Mouse (Mus musculus) cerebral cortex, adult 2 months (tissue): Measurements from ENCODE around the gene Ap5s1.

Experiments used
- WGBS: fragments of 180-500 bp; shearing (Covaris S2); methylation state at CpG from one replicate; pipeline ENCODE4 v1.1.7; 2018; 5-methylcytosine and 5-hydroxymethylcytosine counted together

The Ap5s1 gene

DNA sequence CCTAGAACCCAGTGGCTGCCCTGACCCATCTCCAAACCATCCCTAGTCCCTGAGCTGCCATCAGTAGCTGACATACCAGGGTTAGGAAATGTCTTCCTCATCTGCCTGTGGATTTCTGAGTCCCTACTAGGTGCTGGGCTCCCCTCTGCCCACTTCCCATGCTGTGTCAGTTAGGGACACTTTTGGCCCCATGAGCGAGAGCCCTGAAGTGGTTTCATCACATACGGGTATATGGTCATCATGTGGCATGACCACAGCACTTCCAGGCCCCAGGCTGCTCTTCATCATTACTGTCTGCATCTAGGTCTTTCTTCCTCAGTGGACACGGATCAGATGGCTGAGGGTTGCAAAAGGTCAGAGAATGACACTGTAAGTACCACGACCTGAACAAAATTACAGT is at the start of gene Ap5s1:
TSS of gene Ap5s1 (plus strand) at position 301 of the 400 bp plus-strand sequence.
- WGBS, result 87% methylated on average over 4 of the region's 4 CpGs

DNA sequence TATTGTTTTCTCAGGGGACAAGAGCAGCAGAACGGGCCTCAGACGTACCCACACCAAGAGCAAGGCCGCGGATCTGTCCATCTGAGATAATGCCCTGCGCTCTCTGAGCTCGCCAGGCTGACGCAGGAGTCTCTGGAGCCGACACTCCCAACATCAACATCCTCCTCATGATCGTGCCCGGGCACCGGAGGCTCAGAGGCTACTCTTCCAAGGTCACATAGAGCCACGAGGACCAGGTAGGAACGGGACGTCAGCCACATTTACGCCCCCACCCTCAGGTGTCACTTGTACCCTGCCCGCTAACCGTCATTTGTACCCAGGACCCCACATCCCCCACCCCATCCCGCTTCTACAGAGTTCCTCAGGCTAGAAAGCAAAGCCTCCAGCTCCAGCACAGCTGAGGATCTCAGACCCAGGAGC is 47.4 kb upstream of the Ap5s1 start:
- WGBS, result 1% methylated on average over 18 of the region's 18 CpGs

- under 1% methylated on average over 54 of the region's 54 CpGs for WGBS
These were observed 46.8 kb upstream of the Ap5s1 start, which contains the start of gene 1700037H04Rik for GRCm38 (mm10) chr2:131159938-131160581. Gene 1700037H04Rik (minus strand): TSS chr2:131160081.

DNA sequence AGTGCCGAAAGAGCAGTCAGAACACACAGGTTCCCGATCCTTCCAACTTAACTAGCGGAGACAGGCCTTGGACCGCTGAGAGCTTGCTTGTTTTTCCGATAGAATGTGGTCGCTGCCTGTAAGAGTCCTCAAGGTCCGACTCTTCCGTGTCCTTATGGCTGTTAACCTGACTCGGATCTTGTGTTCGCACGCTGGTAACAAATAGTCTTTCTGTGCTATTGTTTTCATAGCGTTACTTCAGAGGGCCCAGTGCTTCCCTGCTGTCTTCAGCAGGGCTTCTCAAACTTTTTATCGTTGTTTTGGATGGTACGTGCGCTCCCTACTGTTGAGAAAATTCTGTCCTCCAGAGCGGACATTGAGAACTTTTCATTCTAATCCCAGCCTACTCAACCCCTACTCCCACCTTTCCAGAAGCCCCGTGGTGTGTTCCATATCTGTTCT is 46.2 kb upstream of the Ap5s1 start:
- WGBS, result 0% methylated on average over 17 of the region's 17 CpGs

GRCm38 (mm10) chr2:131163924-131164323 is 43.0 kb upstream of the Ap5s1 start:
- WGBS, result 87% methylated on average over 7 of the region's 7 CpGs

DNA sequence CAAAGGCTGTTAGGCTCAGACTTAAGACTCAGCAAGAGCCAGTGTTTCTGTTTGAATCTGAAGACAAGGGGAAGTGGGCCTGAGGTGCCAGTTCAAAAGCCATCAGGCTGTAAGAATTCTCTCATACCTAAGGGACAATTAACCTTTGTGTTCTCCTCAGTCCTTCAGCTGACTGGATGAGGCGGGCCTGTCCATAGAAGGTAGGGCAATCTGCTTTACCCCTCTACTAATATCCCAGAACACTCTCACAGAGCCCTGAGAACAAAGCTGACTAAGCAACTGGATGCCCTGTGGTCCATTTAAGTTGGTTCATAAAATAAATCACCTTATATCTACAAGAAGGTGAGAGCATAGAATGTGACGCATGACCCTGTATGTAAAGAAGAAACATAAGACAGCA is 40.7 kb upstream of the Ap5s1 start:
- 95% methylated on average over 2 of the region's 2 CpGs for WGBS

DNA sequence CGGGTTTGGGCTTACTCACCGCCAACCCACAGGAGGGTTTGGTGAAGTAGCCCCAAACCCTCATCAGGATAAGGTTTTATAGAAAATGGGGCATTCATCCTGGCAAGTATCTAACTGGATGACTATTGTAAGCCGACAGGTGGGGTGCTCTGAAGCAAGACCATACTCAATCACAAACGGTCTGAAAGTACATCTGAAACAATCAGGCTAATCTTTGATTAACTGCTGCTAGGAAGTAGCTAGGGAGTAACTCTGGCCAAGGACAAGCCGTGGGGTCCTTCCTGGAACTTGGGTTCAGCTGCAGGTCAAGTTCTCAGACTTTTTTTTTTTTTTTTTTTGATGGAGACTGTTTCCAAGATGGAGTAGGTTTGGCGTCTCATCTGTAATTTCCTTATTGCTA is 38.9 kb upstream of the Ap5s1 start:
- 90% methylated on average over 6 of the region's 6 CpGs for WGBS

- 58% methylated on average over 1 of the region's 1 CpGs for WGBS
These were observed 38.0 kb upstream of the Ap5s1 start for GRCm38 (mm10) chr2:131168914-131169313.

GRCm38 (mm10) chr2:131170936-131171335 is 35.9 kb upstream of the Ap5s1 start:
- 64% methylated on average over 9 of the region's 9 CpGs for WGBS

- WGBS, result 45% methylated on average over 43 of the region's 43 CpGs
These were observed 35.3 kb upstream of the Ap5s1 start for GRCm38 (mm10) chr2:131171401-131172104.

DNA sequence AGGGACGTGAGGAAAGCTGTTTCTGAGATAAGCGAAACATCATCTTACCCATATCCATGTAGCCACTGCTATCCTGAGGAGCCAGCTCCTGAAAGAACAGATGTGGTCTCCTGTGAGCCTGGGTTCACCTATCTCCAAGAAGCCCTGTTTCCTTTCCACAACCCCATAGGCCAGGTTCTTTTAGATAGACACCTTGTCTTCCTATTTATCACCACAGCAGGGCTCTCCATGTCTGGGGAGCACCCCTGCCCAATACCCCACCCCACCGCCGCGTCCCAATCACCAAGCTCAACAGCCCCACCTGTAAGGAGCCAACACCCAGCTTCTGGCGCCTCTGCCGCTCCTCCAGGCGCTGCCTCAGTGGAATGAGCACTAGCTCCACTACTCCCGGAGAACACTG is 34.6 kb upstream of the Ap5s1 start:
- WGBS, result 80% methylated on average over 9 of the region's 9 CpGs

DNA sequence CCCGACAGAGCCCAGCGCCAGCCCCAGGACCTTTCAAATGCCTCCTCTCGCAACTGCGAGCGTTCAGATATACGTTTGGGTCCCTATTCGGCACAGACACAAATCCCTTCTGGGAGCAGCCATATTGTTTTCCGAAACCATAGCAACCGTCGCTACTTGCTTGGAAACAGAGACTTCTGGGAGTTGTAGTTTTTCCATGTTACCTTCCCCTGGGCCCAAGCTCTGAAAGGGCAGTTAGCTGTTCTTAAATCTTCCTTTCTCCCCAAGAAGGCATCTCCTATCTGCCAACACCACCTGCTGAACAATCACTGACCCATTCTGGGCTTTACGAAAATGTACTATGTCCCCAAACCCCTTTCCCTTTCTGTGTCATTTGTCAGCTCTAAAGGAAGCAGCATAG is 32.2 kb upstream of the Ap5s1 start:
- 5% methylated on average over 11 of the region's 11 CpGs for WGBS

DNA sequence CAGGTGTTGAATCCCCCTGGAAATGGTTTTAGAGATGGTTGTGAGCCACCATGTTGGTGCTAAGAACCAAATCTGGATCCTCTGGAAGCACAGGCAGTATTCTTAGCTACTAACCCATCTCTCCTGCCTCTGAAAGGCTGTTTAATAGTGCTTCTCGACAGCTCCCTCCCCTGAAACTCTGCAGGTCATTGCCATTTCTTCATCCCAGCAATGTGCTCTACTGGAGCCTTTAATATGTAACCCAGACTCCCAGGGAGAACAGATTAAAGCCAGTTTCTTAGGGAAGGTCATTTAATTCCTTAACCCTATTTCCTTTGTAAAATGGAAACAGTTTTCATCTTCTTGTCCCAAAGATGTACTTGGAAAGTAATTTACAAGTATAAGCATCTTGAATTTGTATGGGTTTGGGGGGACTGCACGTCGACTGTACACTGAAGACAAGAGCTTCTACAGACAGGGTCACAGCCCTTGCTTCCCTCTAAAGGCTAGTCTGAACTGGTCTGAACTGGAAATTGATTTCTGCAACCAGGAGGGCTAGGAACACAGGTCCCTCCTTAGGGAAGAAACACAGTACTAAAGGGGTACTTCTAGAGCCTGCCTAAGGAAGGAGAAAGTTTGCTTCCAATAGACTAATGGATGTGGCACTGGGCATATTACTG is 31.5 kb upstream of the Ap5s1 start:
- 63% methylated on average over 3 of the region's 3 CpGs for WGBS

DNA sequence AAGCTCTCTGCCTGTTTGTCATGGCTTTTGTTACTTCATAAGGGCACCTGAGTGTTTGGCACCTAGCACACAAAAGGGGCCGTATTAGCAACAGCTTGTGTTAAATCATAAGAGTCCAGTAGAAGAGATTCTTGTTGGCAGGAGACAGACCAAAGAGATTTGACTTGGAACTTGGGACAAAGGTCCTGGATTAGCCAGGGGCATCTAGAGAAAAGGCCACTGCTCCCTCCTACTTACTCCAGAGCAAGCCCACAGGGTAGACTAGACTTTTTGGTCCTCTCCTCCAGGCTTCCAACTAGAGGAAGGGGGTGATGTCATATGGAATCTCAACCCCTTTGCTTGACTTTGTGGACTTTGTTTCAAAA is 31.0 kb upstream of the Ap5s1 start:
- WGBS, result 83% methylated on average over 1 of the region's 1 CpGs

- WGBS, result 65% methylated on average over 5 of the region's 5 CpGs
These were observed 30.4 kb upstream of the Ap5s1 start for GRCm38 (mm10) chr2:131176491-131176890.

- WGBS, result 54% methylated on average over 9 of the region's 9 CpGs
These were observed 28.9 kb upstream of the Ap5s1 start for GRCm38 (mm10) chr2:131177932-131178331.

GRCm38 (mm10) chr2:131178828-131179245 is 28.0 kb upstream of the Ap5s1 start:
- 10% methylated on average over 26 of the region's 26 CpGs for WGBS

GRCm38 (mm10) chr2:131179246-131179886 is 27.5 kb upstream of the Ap5s1 start:
- under 1% methylated on average over 67 of the region's 67 CpGs for WGBS

DNA sequence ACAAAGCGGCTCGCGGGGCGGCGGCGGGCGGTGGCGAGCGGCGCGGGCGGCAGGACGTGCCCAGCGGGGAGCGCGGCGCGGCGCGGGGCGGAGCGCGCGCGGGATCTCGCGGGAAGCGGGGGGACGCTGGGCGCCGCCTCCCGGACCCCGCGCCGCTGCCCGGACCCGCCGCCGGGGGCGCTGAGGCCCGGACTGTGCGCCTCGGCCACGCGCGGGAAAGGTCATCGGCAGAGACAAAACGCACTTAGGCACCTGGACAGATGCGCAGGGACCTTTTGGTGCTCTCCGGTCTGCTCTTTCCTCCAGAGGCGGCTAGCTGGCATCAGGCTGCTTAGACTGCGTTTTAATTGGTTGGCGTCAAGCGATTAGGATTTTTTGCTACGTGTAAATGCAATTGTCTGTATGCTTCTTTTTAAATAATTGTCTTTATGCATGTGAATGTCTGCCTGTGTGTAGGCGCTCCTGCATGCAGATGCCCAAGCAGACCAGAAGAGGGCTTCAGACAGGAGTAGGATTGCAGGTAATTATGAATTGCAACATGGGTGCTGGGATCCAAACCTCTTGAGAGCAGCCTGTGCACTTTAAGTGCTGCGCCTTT is 26.8 kb upstream of the Ap5s1 start, which contains the start of gene Cenpb:
TSS of gene Cenpb (minus strand) at position 78 of the 598 bp plus-strand sequence.
- WGBS, result 2% methylated on average over 54 of the region's 57 CpGs

- 3% methylated on average over 14 of the region's 14 CpGs for WGBS
These were observed 20.5 kb upstream of the Ap5s1 start for GRCm38 (mm10) chr2:131186343-131186742.

DNA sequence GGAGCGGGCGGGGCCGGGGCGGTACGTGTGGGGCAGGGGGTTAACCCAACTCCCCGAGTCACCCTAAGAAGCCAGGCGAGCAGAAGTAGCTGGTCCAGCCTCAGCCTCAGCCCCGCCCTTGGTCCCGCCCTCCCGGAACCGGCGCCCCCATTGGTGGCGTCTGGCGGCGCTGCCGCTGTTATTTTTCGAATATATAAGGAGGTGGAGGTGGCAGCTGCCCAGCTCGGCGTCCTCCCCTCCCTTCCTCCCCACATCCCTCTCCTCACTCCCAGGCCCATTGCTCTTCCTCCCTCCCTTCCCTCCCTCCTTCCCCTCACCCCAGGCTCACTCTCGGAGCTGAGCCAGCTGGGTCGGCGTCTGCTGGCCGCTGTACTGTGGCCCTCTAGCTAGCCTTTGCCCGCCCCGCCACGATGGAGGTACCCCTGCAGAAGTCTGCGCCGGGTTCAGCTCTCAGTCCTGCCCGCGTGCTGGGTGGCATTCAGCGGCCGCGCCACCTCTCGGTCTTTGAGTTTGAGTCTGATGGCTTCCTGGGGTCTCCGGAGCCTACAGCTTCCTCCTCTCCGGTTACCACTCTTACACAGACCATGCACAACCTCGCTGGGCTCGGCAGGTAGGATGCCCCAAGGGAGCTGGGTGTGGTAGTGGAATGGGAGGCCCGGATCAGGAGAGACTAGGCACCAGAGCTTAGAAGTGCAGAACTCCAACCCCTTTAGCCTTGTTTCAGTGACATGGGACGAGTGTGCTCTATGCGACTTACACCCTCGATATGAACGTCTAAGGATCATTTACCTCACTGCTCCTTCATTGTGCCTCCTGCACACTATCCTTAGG is 19.9 kb upstream of the Ap5s1 start, which contains the start of the genes Cdc25b and Spef1:
TSS of gene Cdc25b (plus strand) at position 179 of the 831 bp plus-strand sequence.
TSS of gene Spef1 (minus strand) at position 512 of the 831 bp plus-strand sequence.
- WGBS, result 2% methylated on average over 43 of the region's 43 CpGs
